Mouse (Mus musculus): ENCODE results near the gene 1700113H08Rik. TPM values are rescaled to one million over a fixed set of nuclear protein-coding genes. Genes with fewer than 3 reads are reported as not detected.
A peak's percentile ranks its signal among the peaks of the same experiment; 100 is the strongest.

1700113H08Rik gene
- polyA plus RNA-seq, 1 experiment = not detected

- peak; percentile 43 to 80 for DNase-seq (ENCODE audit: extremely low spot score in 1 of 2, low spot score in 1 of 2)
Observed at GRCm38 (mm10) chr10:87058251-87058925, 543 bp downstream of the 1700113H08Rik start.

- no peak for DNase-seq (ENCODE audit: extremely low spot score in 1 of 2, low spot score in 1 of 2)
Observed at GRCm38 (mm10) chr10:87058926-87059325, 1.1 kb downstream of the 1700113H08Rik start.

GRCm38 (mm10) chr10:87059447-87059846 lies 1.6 kb downstream of the 1700113H08Rik start:
- no peak for DNase-seq (ENCODE audit: extremely low spot score in 1 of 2, low spot score in 1 of 2)

GRCm38 (mm10) chr10:87084236-87084635 lies 26.4 kb downstream of the 1700113H08Rik start:
- peak; percentile 70 to 85 for DNase-seq (ENCODE audit: extremely low spot score in 1 of 2, low spot score in 1 of 2)

GRCm38 (mm10) chr10:87087646-87088045 lies 29.8 kb downstream of the 1700113H08Rik start:
- no peak for DNase-seq (ENCODE audit: extremely low spot score in 1 of 2, low spot score in 1 of 2)

GRCm38 (mm10) chr10:87094249-87094648 lies 36.4 kb downstream of the 1700113H08Rik start:
- peak in 1 of 2 experiments; percentile 76 for DNase-seq (ENCODE audit: extremely low spot score in 1 of 2, low spot score in 1 of 2)

- DNase-seq (ENCODE audit: extremely low spot score in 1 of 2, low spot score in 1 of 2) = no peak
Observed at GRCm38 (mm10) chr10:87098722-87099121, 40.9 kb downstream of the 1700113H08Rik start.

- DNase-seq (ENCODE audit: extremely low spot score in 1 of 2, low spot score in 1 of 2) = no peak
Observed at GRCm38 (mm10) chr10:87100668-87101067, 42.8 kb downstream of the 1700113H08Rik start.

GRCm38 (mm10) chr10:87101265-87101950 lies 43.6 kb downstream of the 1700113H08Rik start:
- DNase-seq (ENCODE audit: extremely low spot score in 1 of 2, low spot score in 1 of 2) = no peak

- DNase-seq (ENCODE audit: extremely low spot score in 1 of 2, low spot score in 1 of 2) = no peak
Observed at GRCm38 (mm10) chr10:87101951-87102320, 44.1 kb downstream of the 1700113H08Rik start.

GRCm38 (mm10) chr10:87102455-87102854 lies 44.6 kb downstream of the 1700113H08Rik start:
- no peak for DNase-seq (ENCODE audit: extremely low spot score in 1 of 2, low spot score in 1 of 2)

GRCm38 (mm10) chr10:87103286-87103685 lies 45.4 kb downstream of the 1700113H08Rik start:
- no peak for DNase-seq (ENCODE audit: extremely low spot score in 1 of 2, low spot score in 1 of 2)

- peak in 1 of 2 experiments; percentile 45 for DNase-seq (ENCODE audit: extremely low spot score in 1 of 2, low spot score in 1 of 2)
Observed at GRCm38 (mm10) chr10:87107565-87108297, 49.9 kb downstream of the 1700113H08Rik start.

GRCm38 (mm10) chr10:87108333-87108732 lies 50.5 kb downstream of the 1700113H08Rik start:
- no peak for DNase-seq (ENCODE audit: extremely low spot score in 1 of 2, low spot score in 1 of 2)

- peak; percentile 20 to 62 for DNase-seq (ENCODE audit: extremely low spot score in 1 of 2, low spot score in 1 of 2)
Observed at GRCm38 (mm10) chr10:87109038-87109771, 51.4 kb downstream of the 1700113H08Rik start.

- DNase-seq (ENCODE audit: extremely low spot score in 1 of 2, low spot score in 1 of 2) = no peak
Observed at GRCm38 (mm10) chr10:87110909-87111308, 53.1 kb downstream of the 1700113H08Rik start.

- no peak for DNase-seq (ENCODE audit: extremely low spot score in 1 of 2, low spot score in 1 of 2)
Observed at GRCm38 (mm10) chr10:87125094-87125493, 67.2 kb downstream of the 1700113H08Rik start.

GRCm38 (mm10) chr10:87126186-87126824 lies 68.5 kb downstream of the 1700113H08Rik start:
- DNase-seq (ENCODE audit: extremely low spot score in 1 of 2, low spot score in 1 of 2) = no peak

- no peak for DNase-seq (ENCODE audit: extremely low spot score in 1 of 2, low spot score in 1 of 2)
Observed at GRCm38 (mm10) chr10:87151050-87151449, 93.2 kb downstream of the 1700113H08Rik start.

Data from frontal cortex, adult 2 months (tissue).